In genomic region chr4:100973641-100974454, GRCm38 (mm10) we compare ENCODE assay signal across 17 mouse cellular contexts. TPM values are rescaled to one million over a fixed set of nuclear protein-coding genes. Genes with fewer than 3 reads are reported as not detected.
DNase-seq lines count a peak whose midpoint lies in the region; ATAC-seq and TF ChIP-seq lines count a peak whose summit lies in the region.
"Had no signal": no experiment of that assay in that cellular context is flagged by ENCODE, and none has a peak within 500 bp of the region (broad histone marks: within the 10 kb centered on the region; RNA-seq: fewer than 3 reads in every experiment).

No protein-coding gene starts in this region.

- 38% methylated on average over 16 of the region's 16 CpGs for WGBS in embryonic facial prominence, embryonic 10.5 days
- WGBS in hindbrain, embryonic 12.5 days, result 32% methylated on average over 16 of the region's 16 CpGs
- WGBS in midbrain, postnatal 0 days, result 20% methylated on average over 16 of the region's 16 CpGs

- peaks cover 11% of the 10 kb centered on the region for H3K4me1 ChIP-seq in embryonic facial prominence, embryonic 10.5 days
- peaks cover 13% of the 10 kb centered on the region for H3K4me1 ChIP-seq in hindbrain, embryonic 12.5 days
- H3K4me1 ChIP-seq in midbrain, postnatal 0 days (ENCODE audit: insufficient read depth, low read length), result no peaks in the 10 kb centered on the region
- H3K4me1 ChIP-seq: heart, embryonic 10.5 days had no signal

- H3K36me3 ChIP-seq in embryonic facial prominence, embryonic 10.5 days (replicated peaks), result peaks cover 91% of the 10 kb centered on the region
- peaks cover 37% of the 10 kb centered on the region for H3K36me3 ChIP-seq in hindbrain, embryonic 12.5 days
- H3K36me3 ChIP-seq in midbrain, postnatal 0 days (ENCODE audit: insufficient read depth, low read length), result 0 out of 2 replicates have a peak, but pooled peaks cover 8% of the 10 kb centered on the region
- H3K36me3 ChIP-seq: G1E had no signal

- H3K27ac ChIP-seq in embryonic facial prominence, embryonic 10.5 days (replicated peaks), result peak overlapping the region; percentile 55
- H3K27ac ChIP-seq in hindbrain, embryonic 12.5 days, result peak overlapping the region; percentile 87
- peak overlapping the region; percentile 57 for H3K27ac ChIP-seq in midbrain, postnatal 0 days (ENCODE audit: low read depth, low read length)
- H3K27ac ChIP-seq: heart, embryonic 10.5 days had no signal

- peak; percentile 92 for ATAC-seq in hindbrain, embryonic 12.5 days (ENCODE audit: low FRiP score)
- peak; percentile 88 for ATAC-seq in midbrain, postnatal 0 days (ENCODE audit: low FRiP score)
- no peak for ATAC-seq in monocyte, adult 5-6 weeks (replicated peaks; ENCODE audit: insufficient number of reproducible peaks, low FRiP score, low TSS enrichment, poor library complexity, severe bottlenecking)

- H3K27me3 ChIP-seq in embryonic facial prominence, embryonic 10.5 days (replicated peaks; ENCODE audit: low read depth, poor library complexity, severe bottlenecking), result no peaks in the 10 kb centered on the region
- no peaks in the 10 kb centered on the region for H3K27me3 ChIP-seq in hindbrain, embryonic 12.5 days
- no peaks in the 10 kb centered on the region for H3K27me3 ChIP-seq in midbrain, postnatal 0 days (ENCODE audit: insufficient read depth, low read length)

- no peak overlapping the region for H3K4me3 ChIP-seq in embryonic facial prominence, embryonic 10.5 days
- no peak overlapping the region for H3K4me3 ChIP-seq in hindbrain, embryonic 12.5 days
- no peak overlapping the region for H3K4me3 ChIP-seq in midbrain, postnatal 0 days (ENCODE audit: low read depth, low read length)
- H3K4me3 ChIP-seq: heart, embryonic 10.5 days had no signal

- H3K9me3 ChIP-seq in embryonic facial prominence, embryonic 10.5 days, result no peaks in the 10 kb centered on the region
- H3K9me3 ChIP-seq in hindbrain, embryonic 12.5 days (replicated peaks), result no peaks in the 10 kb centered on the region
- H3K9me3 ChIP-seq in midbrain, postnatal 0 days (ENCODE audit: low read length), result no peaks in the 10 kb centered on the region
- H3K9me3 ChIP-seq: G1E; heart, embryonic 10.5 days had no signal

- no peak overlapping the region for H3K4me2 ChIP-seq in hindbrain, embryonic 12.5 days (replicated peaks)
- H3K4me2 ChIP-seq in midbrain, postnatal 0 days (ENCODE audit: low read depth, low read length, poor library complexity, severe bottlenecking), result no peak overlapping the region

- DNase-seq in cerebellum, adult 11 months, result peak; percentile 3
- DNase-seq in cerebellum, postnatal 14 days, result no peak
- DNase-seq in embryonic facial prominence, embryonic 10.5 days (ENCODE audit: low spot score), result peak; percentile 20
- peak; percentile 84 for DNase-seq in midbrain, postnatal 0 days (ENCODE audit: low spot score)
- DNase-seq in urinary bladder, postnatal 25 days (ENCODE audit: low spot score), result no peak
- no peak for DNase-seq in right cerebral cortex, adult 18-20 months
- DNase-seq: adrenal gland, postnatal 10 days; lung, postnatal 36 days; spleen, adult 18-20 months; thymus, adult 2 months had no signal

- H3K9ac ChIP-seq in hindbrain, embryonic 12.5 days, result no peak overlapping the region
- H3K9ac ChIP-seq in midbrain, postnatal 0 days (replicated peaks; ENCODE audit: low read length, poor library complexity, severe bottlenecking), result no peak overlapping the region

- no peak for TF ChIP-seq CTCF in midbrain, postnatal 0 days (IDR thresholded peaks at IDR 0.05)

RNA-seq across cellular contexts. Expression of gene Gm10577, which starts 46.6 kb away (rescaled TPM):
- not detected in 2 replicates for polyA plus RNA-seq in embryonic facial prominence, embryonic 10.5 days (2016; fragmentation: Nextera tagmentation; extraction: Ambion mirVana)
- not detected in 2 replicates for polyA plus RNA-seq in hindbrain, embryonic 12.5 days (2016; fragmentation: Nextera tagmentation; extraction: Ambion mirVana)
- total RNA-seq in midbrain, postnatal 0 days (2014; rRNA removed), result not detected in 2 replicates
- polyA plus RNA-seq in midbrain, postnatal 0 days (2015; fragmentation: Nextera tagmentation; extraction: Ambion mirVana), result not detected in 2 replicates
- not detected in 3 replicates for total RNA-seq in monocyte, adult 5-6 weeks (2017)
- total RNA-seq: adrenal gland, postnatal 10 days; G1E; layer of hippocampus, adult 18-20 months; liver, adult 2 months had no signal
- polyA plus RNA-seq: cortical plate, adult 2 months; G1E; heart, embryonic 10.5 days; liver, adult 2 months; thymus, adult 2 months had no signal

Comparison
In these comparisons a context has a peak if more than half of its experiments do, and no peak if none do; other contexts are left out.
1. DNase-seq: peak in cerebellum, adult 11 months (single experiment), embryonic facial prominence, embryonic 10.5 days (single experiment) and midbrain, postnatal 0 days (single experiment); none in cerebellum, postnatal 14 days (0 of 2), urinary bladder, postnatal 25 days (single experiment) and right cerebral cortex, adult 18-20 months (single experiment).
2. Peak in every context shown above with its lines, with median percentiles within 50 percentile points of each other: H3K27ac ChIP-seq.